Mouse (Mus musculus): Measurements from ENCODE around the gene Adcy4. TPM values are rescaled to one million over a fixed set of nuclear protein-coding genes. Genes with fewer than 3 reads are reported as not detected.

Adcy4 gene
- 21.3 and 24.2 TPM in 2 replicates for polyA plus RNA-seq (2016; fragmentation: Nextera tagmentation; extraction: Ambion mirVana)

GRCm38 (mm10) chr14:55783958-55784235 is at the start of gene Adcy4:
Gene Adcy4 (minus strand): TSS chr14:55784095.
- Histone ChIP-seq H3K4me2 (replicated peaks) (peak within 1 kb of the TSS; percentile 63), H3K9me3 (no peaks in the 10 kb centered on the region), H3K4me3 (peak within 1 kb of the TSS; percentile 42), H3K27ac (peak within 1 kb of the TSS; percentile 73), H3K9ac (peak within 1 kb of the TSS; percentile 61), H3K4me1 (peaks cover 42% of the 10 kb centered on the region), H3K36me3 (no peaks in the 10 kb centered on the region), H3K27me3 (peaks cover 54% of the 10 kb centered on the region)
- ATAC-seq (ENCODE audit: insufficient number of reproducible peaks, insufficient read depth, low FRiP score, low TSS enrichment) = 0 out of 2 replicates have a peak, but pooled peaks have one; percentile 23
- WGBS = under 1% methylated on average over 13 of the region's 13 CpGs

GRCm38 (mm10) chr14:55833126-55833525 is 49.2 kb upstream of the Adcy4 start:
- Histone ChIP-seq H3K9ac (no peak overlapping the region), H3K27ac (no peak overlapping the region), H3K9me3 (no peaks in the 10 kb centered on the region), H3K4me2 (replicated peaks) (no peak overlapping the region), H3K4me3 (no peak overlapping the region), H3K4me1 (peaks cover 46% of the 10 kb centered on the region), H3K27me3 (no peaks in the 10 kb centered on the region), H3K36me3 (peaks cover 55% of the 10 kb centered on the region)
- no peak for ATAC-seq (ENCODE audit: insufficient number of reproducible peaks, insufficient read depth, low FRiP score, low TSS enrichment)
- WGBS = 81% methylated on average over 4 of the region's 4 CpGs

- peaks cover 50% of the 10 kb centered on the region for H3K4me1 ChIP-seq
- no peak overlapping the region for H3K27ac ChIP-seq
- no peaks in the 10 kb centered on the region for H3K9me3 ChIP-seq
- H3K4me3 ChIP-seq = no peak overlapping the region
- H3K9ac ChIP-seq = no peak overlapping the region
- 71% methylated on average over 4 of the region's 4 CpGs for WGBS
- no peak for ATAC-seq (ENCODE audit: insufficient number of reproducible peaks, insufficient read depth, low FRiP score, low TSS enrichment)
- 0 out of 2 replicates have a peak overlapping the region, but pooled peaks have one; percentile 3 for H3K4me2 ChIP-seq (replicated peaks)
- H3K36me3 ChIP-seq = peaks cover 68% of the 10 kb centered on the region
- H3K27me3 ChIP-seq = no peaks in the 10 kb centered on the region
Observed at GRCm38 (mm10) chr14:55830331-55830730, 46.4 kb upstream of the Adcy4 start.

GRCm38 (mm10) chr14:55829854-55830253 is 46.0 kb upstream of the Adcy4 start:
- Histone ChIP-seq H3K36me3 (peaks cover 68% of the 10 kb centered on the region), H3K4me3 (no peak overlapping the region), H3K9ac (no peak overlapping the region), H3K27ac (0 out of 2 replicates have a peak overlapping the region, but pooled peaks have one; percentile 23), H3K9me3 (no peaks in the 10 kb centered on the region), H3K4me1 (peaks cover 46% of the 10 kb centered on the region), H3K27me3 (no peaks in the 10 kb centered on the region), H3K4me2 (replicated peaks) (no peak overlapping the region)
- ATAC-seq (ENCODE audit: insufficient number of reproducible peaks, insufficient read depth, low FRiP score, low TSS enrichment) = no peak
- 89% methylated on average over 16 of the region's 16 CpGs for WGBS

GRCm38 (mm10) chr14:55828716-55829263 is 44.9 kb upstream of the Adcy4 start:
- H3K27me3 ChIP-seq = no peaks in the 10 kb centered on the region
- WGBS = 25% methylated on average over 3 of the region's 3 CpGs
- no peak overlapping the region for H3K4me3 ChIP-seq
- ATAC-seq (ENCODE audit: insufficient number of reproducible peaks, insufficient read depth, low FRiP score, low TSS enrichment) = no peak
- no peaks in the 10 kb centered on the region for H3K9me3 ChIP-seq
- H3K36me3 ChIP-seq = peaks cover 66% of the 10 kb centered on the region
- peaks cover 39% of the 10 kb centered on the region for H3K4me1 ChIP-seq
- H3K9ac ChIP-seq = 0 out of 2 replicates have a peak overlapping the region, but pooled peaks have one; percentile 20
- H3K27ac ChIP-seq = peak overlapping the region; percentile 31; the same call in 1 of the 2 replicates
- H3K4me2 ChIP-seq (replicated peaks) = peak overlapping the region; percentile 98

GRCm38 (mm10) chr14:55826551-55827340 is 42.9 kb upstream of the Adcy4 start:
- peaks cover 40% of the 10 kb centered on the region for H3K4me1 ChIP-seq
- H3K4me2 ChIP-seq (replicated peaks) = peak overlapping the region; percentile 98
- no peaks in the 10 kb centered on the region for H3K9me3 ChIP-seq
- H3K27me3 ChIP-seq = no peaks in the 10 kb centered on the region
- H3K9ac ChIP-seq = peak overlapping the region; percentile 93
- 5% methylated on average over 41 of the region's 41 CpGs for WGBS
- peaks cover 50% of the 10 kb centered on the region for H3K36me3 ChIP-seq
- peak overlapping the region; percentile 100 for H3K27ac ChIP-seq
- no peak for ATAC-seq (ENCODE audit: insufficient number of reproducible peaks, insufficient read depth, low FRiP score, low TSS enrichment)
- H3K4me3 ChIP-seq = peak overlapping the region; percentile 85

- Histone ChIP-seq H3K27ac (peak overlapping the region; percentile 100), H3K4me2 (replicated peaks) (peak overlapping the region; percentile 98), H3K9me3 (no peaks in the 10 kb centered on the region), H3K36me3 (peaks cover 44% of the 10 kb centered on the region), H3K27me3 (no peaks in the 10 kb centered on the region), H3K9ac (peak overlapping the region; percentile 93), H3K4me1 (peaks cover 40% of the 10 kb centered on the region), H3K4me3 (peak overlapping the region; percentile 85)
- under 1% methylated on average over 15 of the region's 15 CpGs for WGBS
- ATAC-seq (ENCODE audit: insufficient number of reproducible peaks, insufficient read depth, low FRiP score, low TSS enrichment) = no peak
Observed at GRCm38 (mm10) chr14:55826142-55826541, 42.2 kb upstream of the Adcy4 start.

GRCm38 (mm10) chr14:55825216-55826051 is 41.5 kb upstream of the Adcy4 start:
- Histone ChIP-seq H3K9me3 (no peaks in the 10 kb centered on the region), H3K27ac (peak overlapping the region; percentile 100), H3K4me1 (peaks cover 40% of the 10 kb centered on the region), H3K4me2 (replicated peaks) (peak overlapping the region; percentile 98), H3K36me3 (peaks cover 37% of the 10 kb centered on the region), H3K9ac (peak overlapping the region; percentile 93), H3K4me3 (peak overlapping the region; percentile 85), H3K27me3 (no peaks in the 10 kb centered on the region)
- ATAC-seq (ENCODE audit: insufficient number of reproducible peaks, insufficient read depth, low FRiP score, low TSS enrichment) = no peak
- under 1% methylated on average over 20 of the region's 37 CpGs for WGBS

- Histone ChIP-seq H3K9ac (peak overlapping the region; percentile 93), H3K4me1 (peaks cover 34% of the 10 kb centered on the region), H3K36me3 (peaks cover 29% of the 10 kb centered on the region), H3K9me3 (no peaks in the 10 kb centered on the region), H3K4me3 (peak overlapping the region; percentile 85), H3K27ac (peak overlapping the region; percentile 100), H3K27me3 (no peaks in the 10 kb centered on the region), H3K4me2 (replicated peaks) (peak overlapping the region; percentile 98)
- ATAC-seq (ENCODE audit: insufficient number of reproducible peaks, insufficient read depth, low FRiP score, low TSS enrichment) = no peak
- WGBS = 1% methylated on average over 31 of the region's 32 CpGs
Observed at GRCm38 (mm10) chr14:55824481-55825215, 40.8 kb upstream of the Adcy4 start.

- H3K4me1 ChIP-seq = peaks cover 28% of the 10 kb centered on the region
- 1% methylated on average over 10 of the region's 10 CpGs for WGBS
- peak overlapping the region; percentile 98 for H3K4me2 ChIP-seq (replicated peaks)
Observed at GRCm38 (mm10) chr14:55824001-55824480, 40.1 kb upstream of the Adcy4 start.

More at GRCm38 (mm10) chr14:55824001-55824480, 40.1 kb upstream of the Adcy4 start:
- no peaks in the 10 kb centered on the region for H3K27me3 ChIP-seq
- peaks cover 23% of the 10 kb centered on the region for H3K36me3 ChIP-seq
- ATAC-seq (ENCODE audit: insufficient number of reproducible peaks, insufficient read depth, low FRiP score, low TSS enrichment) = no peak
- peak overlapping the region; percentile 100 for H3K27ac ChIP-seq
- H3K9me3 ChIP-seq = no peaks in the 10 kb centered on the region
- H3K4me3 ChIP-seq = peak overlapping the region; percentile 85
- peak overlapping the region; percentile 66 for H3K9ac ChIP-seq

All from embryonic facial prominence, embryonic 12.5 days (tissue).